Mouse (Mus musculus) ES-CJ7 (cell line): ENCODE measurements at regions not wholly inside any gene's neighbourhood (a gene's known extent, or its start where the extent isn't known, plus 50 kb on each side); places are given as distances from the start of the nearest gene placed in this dataset.

Experiments used
- DNase-seq: peaks from one replicate; pipeline ENCODE4 v3.0.0; 2011; ENCODE audit warnings: low read depth, low spot score

DNA sequence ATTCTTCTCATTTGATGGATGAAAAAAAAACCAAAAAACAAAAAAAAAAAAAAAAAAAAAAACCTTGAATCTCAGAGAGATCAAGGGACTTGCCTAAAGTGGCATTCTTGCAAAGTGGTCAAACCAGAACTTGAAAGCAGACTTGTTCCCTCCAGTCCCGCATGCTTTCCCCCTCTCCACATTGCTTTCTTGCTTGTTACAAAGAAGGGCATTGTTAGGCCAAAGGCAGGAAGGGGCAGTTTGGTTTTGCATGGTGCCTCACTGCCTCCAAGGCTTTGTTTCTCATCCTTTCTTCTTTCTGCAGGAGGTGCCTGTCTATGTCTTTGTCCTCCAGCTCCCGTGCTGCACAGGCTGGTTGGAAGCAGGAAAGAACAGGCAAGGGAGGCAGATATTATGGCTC is 356.2 kb upstream of the Tenm4 start:
- DNase-seq, result no peak

- no peak for DNase-seq
Measured at GRCm38 (mm10) chr7:95823539-95823938, 347.5 kb upstream of the Tenm4 start.

DNA sequence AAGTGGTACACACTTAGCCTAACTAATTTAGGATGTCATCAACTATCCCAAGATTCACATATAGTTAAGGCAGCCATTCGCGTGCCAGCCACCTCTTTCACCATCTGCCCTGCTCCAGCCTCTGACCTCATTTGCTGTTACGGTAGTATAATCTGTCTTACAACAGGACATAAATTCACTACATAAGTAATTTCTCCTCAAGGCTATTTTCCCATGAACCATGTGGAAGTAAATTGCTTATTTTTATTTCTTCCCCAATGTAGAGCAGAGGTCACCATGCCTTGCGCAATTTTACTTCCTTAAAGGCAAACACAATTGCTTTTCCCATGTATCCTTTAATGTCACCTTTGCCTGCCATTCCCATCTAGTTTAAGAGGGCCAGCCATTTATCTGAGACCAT is 341.2 kb upstream of the Tenm4 start:
- no peak for DNase-seq

DNA sequence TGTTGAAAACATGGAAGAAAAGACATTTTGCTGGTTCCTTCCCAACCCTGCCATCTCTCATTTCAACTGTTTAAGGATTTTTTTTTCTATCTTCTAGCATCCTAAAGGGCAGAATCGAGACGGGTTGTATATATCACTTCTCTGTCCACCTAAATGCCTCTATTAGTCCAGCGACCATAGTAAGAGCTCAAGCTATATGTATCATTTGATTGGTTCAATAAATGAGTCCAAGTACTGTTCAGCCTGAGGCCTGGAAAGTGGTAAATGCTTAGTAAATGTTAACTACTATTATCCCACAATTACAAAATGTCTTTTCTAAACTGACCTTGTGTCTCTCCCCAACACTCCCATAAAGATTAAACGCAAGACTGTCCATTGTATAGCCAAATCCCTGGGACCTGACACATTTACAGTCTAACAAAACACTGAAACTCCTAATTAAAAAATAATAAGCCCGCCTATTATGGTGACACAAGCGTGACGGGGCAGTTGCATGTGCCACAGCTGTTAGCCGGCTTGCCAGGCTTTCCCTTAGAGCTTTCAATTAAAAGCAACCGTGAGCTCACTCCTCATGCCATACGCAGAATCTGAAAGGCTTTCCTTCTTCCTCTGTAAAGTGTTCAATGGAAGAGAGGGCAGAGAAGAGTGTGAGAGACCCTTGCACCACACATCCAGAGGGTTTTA is 336.7 kb upstream of the Tenm4 start:
- DNase-seq, result no peak

DNA sequence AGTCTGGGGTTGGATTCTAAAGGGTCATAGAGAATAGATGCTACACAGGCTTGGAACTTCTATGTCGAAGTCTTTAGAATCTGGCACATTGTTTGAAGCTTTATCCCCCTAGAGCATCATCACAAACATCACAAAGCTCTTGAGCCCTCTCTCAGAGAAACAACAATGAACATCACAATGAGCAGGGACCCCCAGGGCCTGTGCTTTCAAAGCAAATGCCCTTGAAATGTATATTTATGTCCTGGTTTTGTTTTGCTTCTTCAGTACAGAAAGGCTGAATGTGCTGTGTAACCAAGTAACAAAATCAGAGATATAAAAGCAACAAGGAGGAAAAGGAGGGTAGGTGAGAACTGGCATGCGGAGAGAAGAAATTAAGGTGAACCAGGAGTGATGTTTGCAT is 330.6 kb upstream of the Tenm4 start:
- DNase-seq, result no peak

DNA sequence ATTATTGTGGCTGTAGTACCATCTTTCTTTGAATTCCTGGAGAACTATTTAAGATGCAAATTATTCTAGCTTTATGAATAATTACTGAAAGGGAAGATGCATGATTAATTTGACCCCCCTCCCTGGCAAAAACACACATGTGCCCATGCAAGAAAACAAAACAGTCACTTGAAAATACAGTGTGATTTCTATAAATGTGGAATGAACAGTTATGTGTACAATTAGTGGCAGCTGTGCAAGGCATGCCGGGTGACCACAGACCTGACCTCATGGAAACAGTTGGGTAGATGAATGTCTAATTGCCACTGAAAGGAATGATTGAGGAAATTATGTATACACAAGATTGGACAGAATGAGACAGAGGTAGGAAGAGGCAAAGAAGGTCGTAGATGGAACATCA is 321.2 kb upstream of the Tenm4 start:
- no peak for DNase-seq

DNA sequence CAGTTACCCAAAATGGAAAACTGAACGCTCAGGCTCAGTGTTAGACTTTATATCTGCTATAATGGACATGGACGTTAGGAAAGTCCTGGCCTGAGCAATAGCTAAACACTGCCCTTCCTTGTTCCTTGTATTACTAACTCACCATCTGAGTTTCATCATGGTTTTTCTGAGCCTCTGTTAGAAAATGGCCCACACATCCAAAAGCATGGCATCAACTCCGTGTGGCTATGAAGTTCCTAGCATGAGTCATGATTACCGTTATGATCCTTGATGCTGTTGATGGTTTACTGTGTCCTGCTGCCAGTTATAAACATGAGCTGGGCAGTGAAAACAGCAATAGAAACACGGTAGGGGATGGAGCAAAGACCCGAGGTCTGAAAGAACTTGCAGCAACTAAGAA is 318.4 kb upstream of the Tenm4 start:
- no peak for DNase-seq

DNA sequence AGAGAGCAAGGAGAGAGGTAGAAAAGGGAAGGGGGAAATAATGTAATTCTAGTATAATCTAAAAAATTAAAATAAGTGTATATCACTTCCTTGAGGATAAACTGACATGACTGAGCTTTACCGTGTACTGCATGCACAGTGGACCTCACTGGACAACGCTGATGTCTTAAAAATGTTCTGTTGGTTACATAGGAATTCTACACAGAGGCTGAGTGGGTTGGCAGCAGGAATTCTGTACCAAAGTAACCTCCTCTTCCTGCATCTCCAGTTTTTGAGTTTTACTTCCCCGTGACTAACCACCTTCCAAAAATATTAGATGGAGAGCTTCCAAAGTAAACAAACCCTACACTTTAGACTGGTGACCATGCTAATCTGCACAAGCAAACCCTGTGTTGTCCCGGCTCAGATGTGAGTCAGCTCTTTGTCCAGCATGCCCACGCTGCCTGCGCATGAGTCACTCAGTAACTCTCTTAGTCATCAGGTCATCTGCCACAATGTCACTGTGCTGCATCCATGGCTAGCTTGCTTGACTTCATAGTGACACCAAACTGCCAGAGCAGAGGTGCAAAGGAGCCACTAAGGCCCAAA is 317.7 kb upstream of the Tenm4 start:
- DNase-seq, result no peak

DNA sequence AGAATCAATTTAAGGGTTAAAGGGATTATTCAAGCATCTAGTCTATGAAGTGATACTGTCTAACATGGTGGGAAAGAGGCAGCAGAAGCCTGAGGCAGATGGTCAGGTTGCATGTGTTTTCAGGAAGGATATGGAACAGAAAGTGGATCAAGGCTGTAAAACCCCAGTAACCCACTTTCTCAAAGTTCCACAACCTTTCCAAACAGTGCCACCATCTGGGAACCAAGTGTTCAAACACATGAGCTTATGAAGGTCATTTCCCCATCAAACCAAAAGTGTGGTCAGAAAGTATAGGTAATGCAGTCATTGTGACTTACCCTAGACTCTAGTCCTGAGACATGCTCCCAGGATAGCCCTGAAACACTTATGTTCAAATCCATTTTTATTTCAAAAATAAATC is 312.8 kb upstream of the Tenm4 start:
- no peak for DNase-seq

GRCm38 (mm10) chr7:95864233-95864632 is 306.8 kb upstream of the Tenm4 start:
- DNase-seq, result peak; percentile 43

DNA sequence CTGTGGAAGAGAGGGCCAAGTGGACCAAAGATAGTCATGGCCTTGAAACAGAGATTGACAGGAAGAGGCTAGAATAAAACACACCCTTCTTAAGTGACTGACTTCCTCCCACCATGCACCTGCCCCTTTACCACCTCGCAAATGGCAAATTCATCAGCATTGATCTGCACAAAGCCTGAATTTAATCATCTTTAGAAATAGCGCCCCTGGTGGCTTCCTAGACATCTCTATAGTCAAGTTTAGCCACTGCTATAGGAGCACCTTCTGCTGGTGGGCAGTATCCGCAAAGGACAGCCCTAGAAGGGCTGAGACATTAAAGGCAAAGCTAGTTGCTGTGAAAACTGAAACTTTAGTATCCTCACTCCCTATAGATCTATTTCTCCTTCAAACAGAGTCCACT is 305.8 kb upstream of the Tenm4 start:
- peak; percentile 55 for DNase-seq

DNA sequence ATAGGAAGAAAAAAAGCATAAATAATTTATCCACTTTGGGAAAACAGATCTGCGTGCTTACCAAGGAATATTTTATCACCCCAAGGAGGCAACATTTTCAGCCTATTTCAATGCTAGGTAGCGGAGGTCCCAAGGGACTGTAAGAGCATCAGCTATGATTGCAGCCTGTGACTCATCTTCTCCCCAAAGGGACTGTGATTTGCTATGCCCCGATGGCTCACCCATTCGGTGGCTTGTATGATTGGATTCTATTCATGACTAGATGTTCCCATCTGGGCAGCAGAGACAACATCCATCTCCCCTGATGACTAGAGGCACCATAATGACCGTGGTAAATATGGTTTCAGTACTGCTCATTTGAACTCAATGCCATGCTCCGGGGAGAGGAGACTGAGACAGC is 302.3 kb upstream of the Tenm4 start:
- no peak for DNase-seq

DNA sequence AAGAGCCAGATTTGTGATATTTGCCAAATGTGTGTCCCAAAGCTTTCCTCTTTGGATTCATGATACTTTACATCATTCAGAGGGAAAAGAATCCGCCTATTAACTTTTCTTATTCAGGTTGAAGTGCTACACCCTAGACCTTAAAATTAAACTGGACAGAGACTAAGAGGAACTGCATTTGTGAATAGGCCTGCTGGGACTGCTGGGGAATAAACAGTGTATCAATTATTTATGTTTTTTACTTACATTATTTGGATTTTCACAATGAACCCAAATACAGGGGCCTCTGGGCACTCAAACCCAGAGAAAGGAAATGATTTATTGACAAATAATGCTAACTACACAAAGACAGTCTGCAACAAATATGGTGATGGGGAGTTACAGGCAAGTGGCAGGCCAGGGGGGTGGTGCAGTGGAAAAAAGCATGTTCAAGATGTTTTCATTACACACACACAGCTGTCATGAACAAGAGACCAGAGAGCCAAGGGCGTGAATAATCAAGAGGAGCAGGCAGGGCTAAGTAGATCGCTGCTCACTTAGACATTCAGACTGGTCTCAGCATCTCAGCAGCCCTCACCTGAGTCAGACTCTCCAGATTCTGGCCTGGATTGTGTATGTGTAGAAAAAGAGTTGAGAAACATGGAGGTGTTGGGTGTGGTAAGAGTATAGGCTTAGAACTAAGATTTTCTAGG is 290.3 kb upstream of the Tenm4 start:
- DNase-seq, result no peak

DNA sequence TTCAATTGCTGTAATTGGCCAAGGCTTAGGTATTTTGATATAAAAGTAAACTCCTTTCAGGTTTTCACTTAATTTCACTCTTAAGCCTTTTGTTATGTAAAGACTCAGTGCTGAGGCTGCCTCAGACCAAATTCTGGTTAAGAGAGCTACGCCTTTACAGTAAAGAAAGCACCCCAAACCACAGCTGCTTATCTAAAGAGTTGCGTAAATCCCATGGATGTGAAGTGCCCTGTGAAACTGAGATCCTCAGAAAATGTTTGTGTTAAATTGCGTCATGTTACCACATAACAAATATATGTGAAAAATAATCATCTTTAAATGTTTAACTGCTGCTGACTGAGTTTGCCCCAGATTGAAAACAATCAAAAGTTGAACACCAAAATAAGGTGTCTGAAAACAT is 269.5 kb upstream of the Tenm4 start:
- DNase-seq, result no peak

DNA sequence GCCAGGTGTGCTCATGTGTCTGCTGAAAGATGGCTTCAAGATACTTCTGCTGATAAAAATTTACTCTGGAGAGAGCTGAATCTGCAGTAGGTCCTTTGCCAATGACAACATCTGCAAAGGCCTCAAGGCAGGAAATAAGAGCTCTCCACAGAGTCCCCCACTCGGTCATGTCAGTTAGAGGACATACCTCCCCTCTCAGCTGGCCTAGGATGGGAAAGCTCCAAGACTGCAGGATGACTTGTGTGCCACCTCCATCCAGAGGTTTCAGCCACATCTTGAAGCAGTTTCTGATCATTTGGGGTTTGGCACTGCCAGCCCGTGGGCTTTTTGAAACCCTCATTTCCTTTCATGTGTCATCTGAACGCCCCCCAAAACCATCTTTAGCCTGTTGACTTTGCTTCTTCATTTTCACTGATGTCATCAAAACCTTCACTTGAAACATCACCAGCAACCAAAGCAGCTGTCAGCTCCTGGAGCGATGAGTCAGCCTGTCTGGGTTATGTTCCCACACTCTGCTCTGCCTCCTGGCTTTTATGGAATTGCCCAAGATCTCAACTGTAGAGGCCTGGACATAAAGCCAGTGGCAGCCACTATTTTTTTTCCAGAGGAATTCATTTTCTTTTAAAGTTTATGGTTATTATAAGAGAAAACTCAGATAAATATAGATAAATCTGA is 256.5 kb upstream of the Tenm4 start:
- DNase-seq, result no peak

- no peak for DNase-seq
Measured at GRCm38 (mm10) chr7:95919932-95920331, 251.1 kb upstream of the Tenm4 start.

- DNase-seq, result no peak
Measured at GRCm38 (mm10) chr7:95924805-95925204, 246.2 kb upstream of the Tenm4 start.

DNA sequence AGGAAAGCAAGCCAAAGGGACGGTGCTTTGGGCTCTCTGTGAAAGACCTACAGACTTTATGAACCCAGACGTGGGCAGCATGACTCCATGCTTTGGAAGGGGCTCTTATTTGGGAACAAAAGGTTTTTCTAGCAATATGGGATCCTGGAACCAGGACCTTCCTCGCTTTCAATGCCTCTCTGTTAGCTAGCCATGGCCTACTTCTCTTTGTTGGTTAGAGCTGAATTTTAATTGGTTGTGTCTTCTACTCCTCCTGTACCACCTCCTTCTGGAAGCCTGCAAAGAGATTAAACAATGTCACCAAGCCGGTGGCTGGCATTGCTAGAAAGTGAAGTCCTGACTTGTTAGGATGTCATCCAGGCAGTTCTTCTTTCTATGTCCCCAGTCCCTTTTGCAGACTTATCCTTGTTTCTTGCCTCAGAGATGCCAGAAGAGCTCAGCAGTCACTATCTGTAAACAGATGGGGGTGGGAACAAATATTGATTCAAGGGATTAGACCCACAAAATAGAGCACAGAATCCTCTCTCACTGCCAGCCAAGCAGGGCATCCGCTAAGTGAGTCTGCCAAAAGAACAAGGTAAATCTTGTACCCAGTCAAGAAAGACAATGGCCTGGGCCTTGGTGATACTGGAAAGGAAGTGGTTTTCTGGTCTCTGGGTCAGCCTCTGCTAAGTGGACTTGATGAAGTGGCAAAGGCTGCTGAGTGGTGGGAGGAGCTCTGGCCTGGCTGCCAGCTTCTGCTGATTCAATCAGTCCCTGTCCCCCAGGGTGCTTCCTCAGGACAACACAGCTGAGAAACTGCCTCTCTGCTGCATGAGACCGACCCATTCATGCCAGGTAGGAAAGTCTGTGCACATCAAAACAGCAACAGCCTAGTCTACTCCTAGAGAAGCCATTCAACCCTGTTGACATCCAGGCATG is 244.7 kb upstream of the Tenm4 start:
- DNase-seq, result no peak

DNA sequence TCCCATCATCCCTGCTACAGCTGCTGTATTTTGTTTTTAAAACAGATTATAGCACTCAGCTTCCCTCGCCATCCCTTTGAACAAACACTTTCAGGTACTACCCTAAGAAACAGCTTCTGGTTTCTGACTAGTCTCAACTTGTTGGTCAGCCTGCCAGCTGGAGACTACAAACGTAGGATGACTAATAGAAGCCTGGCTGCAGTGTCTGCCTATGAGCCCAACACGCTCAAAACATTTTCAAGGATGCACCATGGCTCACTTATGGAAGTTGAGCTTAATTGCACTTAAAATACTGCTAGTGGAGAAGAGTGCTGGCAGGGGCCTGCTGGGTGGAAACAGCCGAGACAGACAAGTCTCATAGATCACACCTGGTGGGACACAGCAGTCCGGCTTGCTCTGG is 234.4 kb upstream of the Tenm4 start:
- no peak for DNase-seq

GRCm38 (mm10) chr7:95943420-95943819 is 227.6 kb upstream of the Tenm4 start:
- no peak for DNase-seq

- DNase-seq, result no peak
Measured at GRCm38 (mm10) chr7:95952395-95952794, 218.7 kb upstream of the Tenm4 start.

DNA sequence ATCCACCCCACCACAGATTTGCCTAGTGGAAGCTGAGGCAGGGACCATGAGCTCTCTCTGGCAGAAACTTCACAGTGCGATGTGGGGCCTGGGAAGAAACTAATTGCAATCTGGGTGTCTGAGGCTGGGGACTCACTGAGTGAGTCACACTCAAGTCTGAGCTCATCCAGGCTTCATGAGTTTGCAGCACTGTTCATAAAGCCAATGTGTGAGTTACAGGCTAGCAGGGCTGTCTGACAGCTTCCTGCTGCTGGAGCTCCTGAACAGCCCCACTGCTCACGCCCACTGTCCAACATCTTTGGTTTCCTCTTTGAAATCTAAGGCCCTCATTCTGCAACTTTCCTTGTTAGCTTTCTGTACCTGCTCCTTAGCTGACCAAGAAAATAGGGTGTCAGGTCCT is 216.5 kb upstream of the Tenm4 start:
- DNase-seq, result no peak
